Mouse (Mus musculus) E14TG2a.4 (cell line): Measurements from ENCODE around the gene Ing1.

Experiments
- H3K27me3 ChIP-seq: 2 replicates; pipeline ENCODE4 v1.6.1; 2014; ENCODE audit warnings: low read length, control low read depth; ENCODE audit not compliant: insufficient read depth
- H3K36me3 ChIP-seq: 2 replicates; pipeline ENCODE4 v1.6.1; 2014; ENCODE audit warnings: low read length, control low read depth; ENCODE audit not compliant: insufficient read depth
- H3K4me1 ChIP-seq: replicated peaks from 2 replicates; pipeline ENCODE4 v1.6.1; 2014; ENCODE audit warnings: low read depth, low read length, control low read depth
- H3K4me3 ChIP-seq: replicated peaks from 2 replicates; pipeline ENCODE4 v1.5.1; 2014; ENCODE audit warnings: mild to moderate bottlenecking, low read length
- H3K9me3 ChIP-seq: 2 replicates; pipeline ENCODE4 v1.6.1; 2014; ENCODE audit warnings: low read length, control low read depth
- CTCF ChIP-seq: conservative IDR thresholded peaks from 2 replicates; pipeline ENCODE4 v1.5.1; 2014; ENCODE audit warnings: low read length
- NANOG ChIP-seq: IDR thresholded peaks from 2 replicates; pipeline ENCODE4 v1.6.1; 2014; ENCODE audit warnings: borderline replicate concordance, low read length, mixed read lengths
- POU5F1 ChIP-seq: IDR thresholded peaks from 2 replicates; pipeline ENCODE4 v1.6.1; 2014; ENCODE audit warnings: low read length, borderline replicate concordance

The Ing1 gene

GRCm38 (mm10) chr8:11591837-11592236, 36.5 kb downstream of the Ing1 start:
- peak overlapping the region; percentile 10; the same call in 1 of the 2 replicates for H3K4me3 ChIP-seq
- peaks cover 34% of the 10 kb centered on the region for H3K4me1 ChIP-seq
- no peak for TF ChIP-seq CTCF
- no peak for TF ChIP-seq POU5F1
- TF ChIP-seq NANOG = no peak

DNA sequence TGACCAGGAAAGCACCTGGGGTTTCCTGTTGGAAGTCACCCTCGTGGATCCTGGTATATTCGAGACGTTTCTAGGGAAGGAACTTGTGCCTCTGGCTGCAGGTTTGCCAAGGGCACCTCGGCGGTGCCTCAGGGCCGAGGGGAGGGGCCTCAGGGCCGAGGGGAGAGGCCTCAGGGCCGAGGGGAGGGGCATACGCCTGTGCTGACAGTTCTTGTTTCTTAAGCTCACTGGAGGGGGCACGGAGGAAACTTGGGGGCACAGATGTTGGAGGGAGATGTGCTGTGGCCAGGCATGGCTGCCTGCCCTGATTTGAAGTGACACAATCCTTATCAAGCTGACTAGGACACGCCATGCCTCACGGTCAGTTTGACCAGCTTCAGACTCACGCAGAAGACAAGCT, 36.9 kb downstream of the Ing1 start:
- Histone ChIP-seq H3K9me3 (peaks cover 6% of the 10 kb centered on the region), H3K4me1 (peaks cover 34% of the 10 kb centered on the region)

More at GRCm38 (mm10) chr8:11591837-11592236, 36.5 kb downstream of the Ing1 start:
- H3K36me3 ChIP-seq = no peaks in the 10 kb centered on the region
- H3K9me3 ChIP-seq = peaks cover 2% of the 10 kb centered on the region; the same call in 1 of the 2 replicates
- no peaks in the 10 kb centered on the region for H3K27me3 ChIP-seq

GRCm38 (mm10) chr8:11593222-11593884, 38.0 kb downstream of the Ing1 start:
- Histone ChIP-seq H3K4me3 (no peak overlapping the region), H3K27me3 (no peaks in the 10 kb centered on the region), H3K36me3 (no peaks in the 10 kb centered on the region), H3K4me1 (peaks cover 34% of the 10 kb centered on the region), H3K9me3 (peaks cover 11% of the 10 kb centered on the region)
- TF ChIP-seq CTCF (no peak), POU5F1 (no peak), NANOG (no peak)

More for the DNA sequence above, 36.9 kb downstream of the Ing1 start:
- no peak for TF ChIP-seq NANOG
- no peaks in the 10 kb centered on the region for H3K27me3 ChIP-seq
- peak overlapping the region; percentile 10; the same call in 1 of the 2 replicates for H3K4me3 ChIP-seq
- no peaks in the 10 kb centered on the region for H3K36me3 ChIP-seq

DNA sequence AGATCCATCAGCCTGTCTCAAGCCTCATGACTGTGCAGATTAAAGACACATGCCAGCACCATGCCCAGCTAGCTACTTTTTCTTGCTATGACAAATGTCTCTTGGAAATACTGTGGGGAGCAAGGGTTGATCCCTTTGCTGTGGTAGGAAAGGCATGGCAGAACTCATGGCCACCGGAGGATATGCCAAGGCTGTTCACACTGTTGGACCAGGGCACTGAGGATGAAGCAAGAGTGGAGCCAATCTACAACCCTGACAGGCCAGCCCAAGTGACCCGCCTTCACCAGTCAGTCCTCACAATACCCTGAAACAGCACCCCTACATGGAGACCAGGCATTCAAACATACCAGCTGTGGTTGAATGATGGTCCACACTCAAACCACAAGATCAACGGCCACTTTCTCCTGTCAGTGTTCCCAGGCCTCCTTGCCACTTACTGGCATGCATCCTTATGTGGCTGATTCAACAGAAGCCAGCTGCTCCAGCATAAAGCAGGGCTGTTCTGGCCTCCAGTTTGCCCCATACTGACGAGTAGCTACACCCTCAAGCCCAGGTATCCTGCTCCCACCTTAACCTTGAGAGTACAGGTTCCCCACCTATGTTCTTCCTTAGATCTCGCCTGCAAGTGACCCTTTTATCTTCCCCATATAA, 45.1 kb downstream of the Ing1 start:
- H3K4me1 ChIP-seq = peaks cover 7% of the 10 kb centered on the region
- no peak for TF ChIP-seq NANOG
- TF ChIP-seq CTCF = no peak
- TF ChIP-seq POU5F1 = no peak
- H3K9me3 ChIP-seq = peaks cover 28% of the 10 kb centered on the region
- H3K27me3 ChIP-seq = no peaks in the 10 kb centered on the region
- H3K4me3 ChIP-seq = no peak overlapping the region
- H3K36me3 ChIP-seq = peaks cover 16% of the 10 kb centered on the region

DNA sequence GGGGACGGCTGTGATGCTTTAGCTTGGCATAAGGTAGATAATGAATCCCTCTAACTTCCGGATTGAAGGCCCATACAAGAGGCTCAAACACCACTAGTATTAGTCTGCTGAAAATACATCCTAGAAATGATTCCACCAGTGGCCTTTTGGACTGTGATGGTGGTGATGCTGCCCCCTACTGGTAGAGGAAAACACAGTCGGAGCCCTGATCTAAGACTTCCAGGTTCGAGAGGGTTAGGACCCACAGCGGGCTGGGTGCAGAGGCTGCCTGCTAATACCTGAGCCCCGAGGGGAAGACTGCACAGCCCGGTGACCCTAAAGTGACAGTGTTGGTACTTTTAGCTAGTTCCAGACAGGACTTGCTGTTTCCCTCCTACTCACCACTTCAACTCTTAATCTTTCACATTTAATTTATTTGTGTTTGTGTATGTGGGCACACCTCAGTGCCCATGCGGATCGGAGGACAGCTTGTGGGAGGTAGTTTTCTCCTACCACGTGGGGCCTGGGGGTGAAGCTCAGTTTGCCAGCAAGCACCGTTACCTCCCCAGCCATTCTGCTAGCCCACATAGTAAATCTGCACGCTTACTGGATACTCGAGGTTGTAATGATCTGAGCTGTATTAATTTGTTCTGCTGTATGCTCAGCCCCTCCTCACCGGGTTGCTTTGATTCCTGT, 46.8 kb downstream of the Ing1 start:
- Histone ChIP-seq H3K4me3 (no peak overlapping the region), H3K9me3 (peaks cover 40% of the 10 kb centered on the region), H3K4me1 (peaks cover 7% of the 10 kb centered on the region), H3K36me3 (peaks cover 22% of the 10 kb centered on the region), H3K27me3 (no peaks in the 10 kb centered on the region)
- TF ChIP-seq POU5F1 (no peak), CTCF (peak; percentile 88)

DNA sequence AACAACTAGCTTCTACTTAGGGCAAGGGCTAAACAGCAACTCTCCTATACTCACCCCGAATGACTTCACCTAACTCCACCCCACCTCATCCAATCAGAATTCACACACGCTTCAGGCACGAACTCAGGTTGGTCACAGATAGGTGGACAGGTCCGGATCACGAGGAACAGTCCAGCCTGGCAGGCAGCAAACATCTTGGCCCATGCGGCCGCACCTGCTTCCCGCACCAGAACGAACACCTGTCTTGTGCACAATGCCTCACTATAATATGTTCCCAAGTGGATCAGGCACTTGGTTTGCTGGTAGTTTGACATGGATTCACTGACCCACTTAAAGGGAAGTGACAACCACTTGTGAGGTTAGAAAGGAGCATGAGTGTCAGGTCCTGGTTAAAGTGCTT, 53.5 kb downstream of the Ing1 start:
- H3K4me3 ChIP-seq = no peak overlapping the region
- TF ChIP-seq POU5F1 (no peak), NANOG (no peak), CTCF (no peak)
- peaks cover 91% of the 10 kb centered on the region for H3K9me3 ChIP-seq
- no peaks in the 10 kb centered on the region for H3K27me3 ChIP-seq
- no peaks in the 10 kb centered on the region for H3K4me1 ChIP-seq
- peaks cover 88% of the 10 kb centered on the region for H3K36me3 ChIP-seq
